Mouse (Mus musculus): ENCODE data around the gene Spry1. TPM values are rescaled to one million over a fixed set of nuclear protein-coding genes. Genes with fewer than 3 reads are reported as not detected.
A peak's percentile ranks its signal among the peaks of the same experiment; 100 is the strongest.

Gene Spry1
- polyA plus RNA-seq, 1 experiment from 2014 or later: 5.8 TPM

GRCm38 (mm10) chr3:37642681-37643214 lies 3.0 kb downstream of the Spry1 start:
- H3K27ac ChIP-seq: peak overlapping the region; percentile 7; the same call in 1 of the 2 replicates
- H3K36me3 ChIP-seq: peaks cover 17% of the 10 kb centered on the region
- peak overlapping the region; percentile 85 for H3K4me2 ChIP-seq (replicated peaks)
- no peak for ATAC-seq
- WGBS: 61% methylated on average over 21 of the region's 21 CpGs
- peak overlapping the region; percentile 65 for H3K4me3 ChIP-seq (replicated peaks)
- peaks cover 44% of the 10 kb centered on the region for H3K4me1 ChIP-seq (replicated peaks)
- H3K9ac ChIP-seq (replicated peaks): peak overlapping the region; percentile 79; the same call in 1 of the 2 replicates
- no peaks in the 10 kb centered on the region for H3K9me3 ChIP-seq
- H3K27me3 ChIP-seq: peaks cover 31% of the 10 kb centered on the region

DNA sequence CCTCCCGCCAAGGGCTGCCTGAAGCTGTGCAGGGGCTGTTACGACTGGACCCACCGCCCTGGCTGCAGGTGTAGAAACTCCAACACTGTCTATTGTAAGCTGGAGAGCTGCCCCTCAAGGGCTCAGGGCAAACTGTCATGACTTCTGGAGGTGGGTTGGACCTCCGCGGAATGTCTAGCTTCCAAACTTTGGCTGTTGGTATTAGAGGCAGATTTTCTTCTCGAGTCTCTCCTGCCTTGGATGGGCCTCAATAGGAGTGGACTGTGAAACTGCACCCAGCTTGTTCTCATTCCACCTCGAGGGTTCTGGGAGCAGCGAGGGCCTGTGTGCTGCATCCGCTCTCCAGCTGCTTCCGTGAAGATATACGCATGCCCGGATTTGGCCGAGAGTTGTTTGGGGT lies 3.7 kb downstream of the Spry1 start:
- Histone ChIP-seq H3K9me3 (no peaks in the 10 kb centered on the region), H3K4me3 (replicated peaks) (peak overlapping the region; percentile 65), H3K4me2 (replicated peaks) (peak overlapping the region; percentile 85), H3K36me3 (peaks cover 17% of the 10 kb centered on the region), H3K9ac (replicated peaks) (peak overlapping the region; percentile 37; the same call in 1 of the 2 replicates), H3K27me3 (peaks cover 33% of the 10 kb centered on the region), H3K27ac (no peak overlapping the region), H3K4me1 (replicated peaks) (peaks cover 44% of the 10 kb centered on the region)
- 80% methylated on average over 13 of the region's 13 CpGs for WGBS
- ATAC-seq: no peak

DNA sequence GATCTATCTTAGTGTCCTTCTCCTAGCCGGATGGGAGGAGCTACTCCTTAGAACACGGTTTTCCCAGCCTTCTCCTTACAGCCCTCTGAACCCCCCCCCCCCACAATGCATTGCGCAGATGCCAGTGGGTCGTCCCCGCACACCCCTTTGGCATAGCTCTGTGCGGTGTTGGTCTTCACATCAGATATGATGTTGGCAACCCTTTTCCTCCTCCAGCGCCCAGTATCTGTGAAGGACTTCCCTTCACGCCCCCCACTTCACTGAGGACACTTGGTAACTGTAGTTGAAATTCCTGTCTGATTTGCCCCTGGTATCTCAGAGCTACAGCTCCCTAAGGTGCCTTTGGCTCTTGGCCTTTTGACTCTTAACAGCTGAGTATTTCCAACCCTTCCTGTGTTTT lies 4.2 kb downstream of the Spry1 start:
- Histone ChIP-seq H3K4me1 (replicated peaks) (peaks cover 44% of the 10 kb centered on the region), H3K9me3 (no peaks in the 10 kb centered on the region), H3K36me3 (peaks cover 17% of the 10 kb centered on the region), H3K4me2 (replicated peaks) (peak overlapping the region; percentile 85), H3K4me3 (replicated peaks) (peak overlapping the region; percentile 65; the same call in 1 of the 2 replicates), H3K9ac (replicated peaks) (no peak overlapping the region), H3K27me3 (peaks cover 34% of the 10 kb centered on the region), H3K27ac (no peak overlapping the region)
- no peak for ATAC-seq
- WGBS: 78% methylated on average over 8 of the region's 8 CpGs

DNA sequence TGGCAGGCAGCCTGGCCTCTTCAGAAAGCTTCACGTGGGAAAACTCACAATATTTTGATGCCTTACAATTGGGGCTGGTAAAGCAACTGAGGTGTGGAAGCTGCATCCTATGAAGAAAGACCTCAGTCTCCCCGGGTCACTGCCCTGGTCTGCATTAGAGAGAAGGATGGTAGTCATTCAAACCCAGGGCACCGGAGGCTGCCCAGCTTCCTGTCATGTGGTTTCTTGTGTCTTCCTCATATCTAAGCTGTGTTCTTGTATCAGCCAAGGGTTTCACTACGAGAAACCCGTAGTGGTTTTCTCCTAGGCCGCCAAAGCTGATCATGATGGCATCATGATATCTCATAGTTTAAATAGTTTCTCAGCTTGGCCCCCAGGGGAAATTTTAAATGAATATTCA lies 5.3 kb downstream of the Spry1 start:
- ATAC-seq: no peak
- Histone ChIP-seq H3K4me3 (replicated peaks) (no peak overlapping the region), H3K9ac (replicated peaks) (no peak overlapping the region), H3K9me3 (no peaks in the 10 kb centered on the region), H3K27ac (no peak overlapping the region), H3K36me3 (peaks cover 17% of the 10 kb centered on the region), H3K4me1 (replicated peaks) (peaks cover 38% of the 10 kb centered on the region), H3K27me3 (peaks cover 41% of the 10 kb centered on the region), H3K4me2 (replicated peaks) (peak overlapping the region; percentile 22; the same call in 1 of the 2 replicates)
- WGBS: 65% methylated on average over 6 of the region's 6 CpGs

DNA sequence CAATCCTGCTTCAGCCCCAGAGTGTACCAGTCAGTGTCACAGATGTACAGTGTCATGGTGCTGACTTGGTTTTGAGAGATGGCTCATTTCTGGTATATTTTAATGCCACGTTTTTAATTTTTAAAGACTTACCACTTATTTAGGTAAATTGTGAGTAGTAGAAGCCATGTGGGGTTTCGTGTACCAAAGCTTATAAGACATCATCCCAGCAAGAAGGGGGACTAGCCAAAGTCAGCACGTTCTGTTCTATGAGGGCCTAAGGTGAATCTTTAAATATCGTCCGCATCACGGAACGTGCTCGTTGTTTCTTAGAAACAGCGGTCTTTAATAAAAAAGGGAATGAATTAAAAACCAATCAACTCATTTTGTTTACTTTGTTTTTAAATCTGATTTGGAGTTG lies 6.5 kb downstream of the Spry1 start:
- no peak overlapping the region for H3K4me3 ChIP-seq (replicated peaks)
- peaks cover 34% of the 10 kb centered on the region for H3K4me1 ChIP-seq (replicated peaks)
- ATAC-seq: no peak
- peaks cover 17% of the 10 kb centered on the region for H3K36me3 ChIP-seq
- H3K27me3 ChIP-seq: peaks cover 41% of the 10 kb centered on the region
- no peak overlapping the region for H3K9ac ChIP-seq (replicated peaks)
- 90% methylated on average over 9 of the region's 9 CpGs for WGBS
- H3K27ac ChIP-seq: no peak overlapping the region
- H3K4me2 ChIP-seq (replicated peaks): no peak overlapping the region
- H3K9me3 ChIP-seq: no peaks in the 10 kb centered on the region

DNA sequence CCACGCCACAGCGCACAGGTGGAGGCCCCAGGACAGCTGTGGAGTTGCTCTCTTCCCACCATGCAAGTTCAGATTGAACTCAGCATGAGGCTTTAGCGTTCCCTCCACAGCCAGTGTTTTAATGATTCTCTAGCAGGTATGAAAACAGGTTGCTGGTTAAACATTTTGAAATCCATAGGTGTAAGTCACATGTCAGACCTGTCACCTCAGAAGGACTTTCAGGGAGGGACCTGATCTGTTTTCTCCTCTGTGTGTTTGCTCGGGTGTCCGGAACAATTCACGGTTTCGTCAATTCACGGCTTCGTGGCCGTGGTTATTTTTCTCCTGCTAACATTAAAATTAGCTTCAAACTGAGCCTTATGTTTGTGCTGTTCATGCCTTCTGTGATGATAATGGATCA lies 7.5 kb downstream of the Spry1 start:
- Histone ChIP-seq H3K9ac (replicated peaks) (no peak overlapping the region), H3K27ac (no peak overlapping the region), H3K27me3 (peaks cover 35% of the 10 kb centered on the region), H3K4me2 (replicated peaks) (no peak overlapping the region), H3K36me3 (peaks cover 17% of the 10 kb centered on the region), H3K4me3 (replicated peaks) (no peak overlapping the region), H3K9me3 (no peaks in the 10 kb centered on the region), H3K4me1 (replicated peaks) (peaks cover 24% of the 10 kb centered on the region)
- 78% methylated on average over 10 of the region's 10 CpGs for WGBS
- ATAC-seq: no peak

GRCm38 (mm10) chr3:37648244-37648643 lies 8.5 kb downstream of the Spry1 start:
- Histone ChIP-seq H3K4me3 (replicated peaks) (no peak overlapping the region), H3K36me3 (peaks cover 8% of the 10 kb centered on the region), H3K4me1 (replicated peaks) (peaks cover 14% of the 10 kb centered on the region), H3K27ac (no peak overlapping the region), H3K27me3 (peaks cover 32% of the 10 kb centered on the region), H3K4me2 (replicated peaks) (no peak overlapping the region), H3K9me3 (no peaks in the 10 kb centered on the region), H3K9ac (replicated peaks) (no peak overlapping the region)
- no peak for ATAC-seq
- WGBS: 79% methylated on average over 13 of the region's 13 CpGs

DNA sequence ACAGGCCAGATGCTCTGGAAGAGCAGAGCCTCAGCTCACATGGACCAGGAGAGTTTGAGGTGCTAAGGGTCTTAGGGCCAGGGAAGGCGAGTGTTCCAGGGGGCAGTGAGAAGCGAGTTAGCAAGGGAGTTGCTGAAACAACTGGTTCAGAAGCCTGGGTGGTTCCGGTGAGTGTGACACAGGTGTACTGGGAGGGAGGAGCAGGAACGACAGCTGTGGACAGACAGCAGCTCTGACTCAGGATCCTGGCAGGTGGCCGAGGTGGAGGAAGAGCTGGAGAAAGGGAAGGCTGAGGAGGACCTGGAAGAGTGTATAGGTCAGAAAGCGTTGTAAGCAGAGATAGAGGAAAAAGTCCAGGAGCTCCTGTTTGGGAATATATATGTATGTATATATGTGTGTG lies 9.5 kb downstream of the Spry1 start:
- Histone ChIP-seq H3K27ac (no peak overlapping the region), H3K4me2 (replicated peaks) (no peak overlapping the region), H3K4me3 (replicated peaks) (no peak overlapping the region), H3K9me3 (no peaks in the 10 kb centered on the region), H3K9ac (replicated peaks) (no peak overlapping the region), H3K4me1 (replicated peaks) (peaks cover 10% of the 10 kb centered on the region), H3K27me3 (peaks cover 28% of the 10 kb centered on the region), H3K36me3 (no peaks in the 10 kb centered on the region)
- no peak for ATAC-seq
- WGBS: 83% methylated on average over 6 of the region's 6 CpGs

GRCm38 (mm10) chr3:37652537-37652936 lies 12.8 kb downstream of the Spry1 start:
- Histone ChIP-seq H3K4me3 (replicated peaks) (no peak overlapping the region), H3K27ac (no peak overlapping the region), H3K4me2 (replicated peaks) (no peak overlapping the region), H3K36me3 (no peaks in the 10 kb centered on the region), H3K9ac (replicated peaks) (no peak overlapping the region), H3K27me3 (peaks cover 46% of the 10 kb centered on the region), H3K4me1 (replicated peaks) (peaks cover 19% of the 10 kb centered on the region), H3K9me3 (no peaks in the 10 kb centered on the region)
- 91% methylated on average over 9 of the region's 9 CpGs for WGBS
- ATAC-seq: no peak

DNA sequence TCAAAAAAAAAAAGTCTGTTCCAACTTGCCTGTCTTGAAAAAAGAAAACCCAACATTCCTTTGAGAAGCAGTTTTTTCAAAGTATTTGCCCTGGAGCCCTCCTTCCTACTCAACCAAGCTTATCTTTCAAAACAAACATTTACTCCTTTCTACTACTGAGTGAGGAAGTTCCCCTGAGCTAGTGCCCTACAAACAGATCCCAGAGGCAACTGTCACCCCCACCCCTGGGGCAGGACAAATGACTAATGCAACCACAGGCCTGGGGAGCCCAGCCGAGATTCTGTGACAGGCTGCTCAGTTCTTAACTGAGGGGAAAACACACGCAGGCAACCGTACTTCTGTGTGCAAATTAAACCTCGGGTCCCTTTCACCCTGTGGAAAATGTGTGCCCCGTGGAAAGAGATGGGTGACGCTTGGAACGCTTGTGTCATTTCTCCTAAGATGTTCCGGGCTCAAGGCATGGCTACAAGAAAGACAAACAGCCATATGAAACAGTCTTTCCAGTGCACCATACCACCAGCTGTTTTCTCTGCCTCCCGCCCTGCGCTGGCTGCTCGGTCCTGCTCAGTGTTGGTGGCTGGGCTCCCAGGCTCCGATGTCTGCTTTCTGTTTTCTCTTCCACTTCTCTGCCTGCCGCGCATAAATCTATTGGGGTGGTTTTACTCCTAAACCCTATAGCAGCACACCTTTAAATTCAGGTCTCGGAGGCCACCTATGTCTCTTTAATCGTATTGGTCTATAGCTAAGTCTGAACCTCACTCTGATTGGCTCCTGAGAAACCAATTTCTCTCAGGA lies 14.4 kb downstream of the Spry1 start:
- Histone ChIP-seq H3K27me3 (peaks cover 49% of the 10 kb centered on the region), H3K9me3 (no peaks in the 10 kb centered on the region), H3K9ac (replicated peaks) (no peak overlapping the region), H3K36me3 (no peaks in the 10 kb centered on the region), H3K4me1 (replicated peaks) (peaks cover 19% of the 10 kb centered on the region), H3K4me3 (replicated peaks) (peak overlapping the region; percentile 24), H3K4me2 (replicated peaks) (peak overlapping the region; percentile 47), H3K27ac (no peak overlapping the region)
- 16% methylated on average over 16 of the region's 16 CpGs for WGBS
- no peak for ATAC-seq

DNA sequence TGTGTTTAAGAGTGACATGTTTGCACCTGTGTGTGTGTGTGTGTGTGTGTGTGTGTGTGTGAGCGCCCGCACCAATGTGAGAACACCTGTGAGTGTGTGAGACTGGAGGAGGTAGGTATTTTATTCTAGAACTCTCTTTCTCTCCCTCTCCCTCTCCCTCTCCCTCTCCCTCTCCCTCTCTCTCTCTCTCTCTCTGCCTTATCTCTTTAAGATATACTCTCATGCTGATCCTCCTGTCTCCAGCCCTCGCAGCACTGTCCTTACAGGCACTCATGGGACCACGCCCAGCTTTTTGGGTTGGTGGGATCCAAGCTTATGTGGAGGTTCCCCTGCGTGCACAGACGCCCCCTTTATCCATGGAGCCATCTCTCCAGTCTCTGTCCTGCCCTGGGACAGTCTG lies 15.0 kb downstream of the Spry1 start:
- H3K27me3 ChIP-seq: peaks cover 52% of the 10 kb centered on the region
- ATAC-seq: no peak

GRCm38 (mm10) chr3:37655933-37656633 lies 16.3 kb downstream of the Spry1 start:
- Histone ChIP-seq H3K4me2 (replicated peaks) (peak overlapping the region; percentile 45), H3K4me1 (replicated peaks) (peaks cover 19% of the 10 kb centered on the region), H3K9ac (replicated peaks) (no peak overlapping the region), H3K4me3 (replicated peaks) (peak overlapping the region; percentile 27), H3K9me3 (no peaks in the 10 kb centered on the region), H3K27ac (no peak overlapping the region), H3K27me3 (peaks cover 62% of the 10 kb centered on the region), H3K36me3 (no peaks in the 10 kb centered on the region)
- peak; percentile 75 for ATAC-seq
- 23% methylated on average over 20 of the region's 20 CpGs for WGBS

More for the DNA sequence above, 15.0 kb downstream of the Spry1 start:
- Histone ChIP-seq H3K27ac (no peak overlapping the region), H3K4me2 (replicated peaks) (peak overlapping the region; percentile 47; the same call in 1 of the 2 replicates), H3K4me1 (replicated peaks) (peaks cover 19% of the 10 kb centered on the region), H3K36me3 (no peaks in the 10 kb centered on the region), H3K9ac (replicated peaks) (no peak overlapping the region), H3K9me3 (no peaks in the 10 kb centered on the region), H3K4me3 (replicated peaks) (no peak overlapping the region)
- 57% methylated on average over 6 of the region's 6 CpGs for WGBS

Measured in midbrain, embryonic 13.5 days (tissue).